Mouse (Mus musculus): Measurements from ENCODE around the gene Aars2.

DNA sequence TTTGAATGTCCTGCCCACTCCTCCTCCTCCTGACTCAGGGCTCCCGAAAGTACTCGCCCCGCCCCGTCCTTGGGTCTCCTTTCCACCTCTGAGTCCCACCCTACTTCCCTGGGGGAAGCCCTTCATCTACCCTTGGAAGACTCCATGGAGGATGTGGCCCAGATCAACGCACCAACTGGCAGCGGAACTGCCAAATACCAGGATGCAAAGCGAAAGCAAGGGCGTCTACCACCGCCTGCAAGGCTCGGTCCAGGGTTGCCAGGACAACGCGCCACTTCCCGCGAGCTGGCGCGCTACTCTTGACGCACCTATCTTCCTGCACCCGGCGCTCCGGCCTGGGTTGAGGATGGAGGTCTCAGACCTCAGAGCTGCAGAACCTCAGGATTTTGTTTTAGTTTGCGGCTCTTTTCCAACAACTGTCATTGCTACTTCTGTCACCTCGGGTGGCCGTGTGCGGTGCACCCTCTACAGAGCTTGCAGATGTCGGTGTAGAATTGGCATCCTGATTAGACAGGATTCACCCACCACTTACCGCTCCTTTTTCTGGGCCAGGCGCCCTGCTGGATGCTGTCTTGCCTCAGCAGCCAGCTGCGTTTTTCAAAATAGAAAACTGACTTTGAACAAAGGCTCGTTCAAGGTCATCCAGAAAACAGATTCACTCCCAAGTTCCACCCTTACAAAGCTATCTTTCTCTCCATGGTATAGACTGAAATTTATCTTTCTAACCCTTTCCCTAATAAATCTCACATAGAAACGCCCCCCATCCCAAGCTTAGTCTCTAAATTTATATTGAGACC is 31.8 kb upstream of the Aars2 start, which contains the start of gene Spats1:
- TF ChIP-seq CTCF (IDR thresholded peaks at IDR 0.05; ENCODE audit: extremely low read depth, insufficient read length, insufficient replicate concordance, low read depth, low read length) (no peak), POLR2A (IDR thresholded peaks at IDR 0.05; ENCODE audit: low read depth, low read length) (no peak)

Data from small intestine, adult 2 months (tissue).